Mouse (Mus musculus): ENCODE results near the gene H2-DMb1. TPM values are rescaled to one million over a fixed set of nuclear protein-coding genes. Genes with fewer than 3 reads are reported as not detected.

The H2-DMb1 gene
- polyA plus RNA-seq, 1 experiment from 2014 or later = 0.39 TPM

DNA sequence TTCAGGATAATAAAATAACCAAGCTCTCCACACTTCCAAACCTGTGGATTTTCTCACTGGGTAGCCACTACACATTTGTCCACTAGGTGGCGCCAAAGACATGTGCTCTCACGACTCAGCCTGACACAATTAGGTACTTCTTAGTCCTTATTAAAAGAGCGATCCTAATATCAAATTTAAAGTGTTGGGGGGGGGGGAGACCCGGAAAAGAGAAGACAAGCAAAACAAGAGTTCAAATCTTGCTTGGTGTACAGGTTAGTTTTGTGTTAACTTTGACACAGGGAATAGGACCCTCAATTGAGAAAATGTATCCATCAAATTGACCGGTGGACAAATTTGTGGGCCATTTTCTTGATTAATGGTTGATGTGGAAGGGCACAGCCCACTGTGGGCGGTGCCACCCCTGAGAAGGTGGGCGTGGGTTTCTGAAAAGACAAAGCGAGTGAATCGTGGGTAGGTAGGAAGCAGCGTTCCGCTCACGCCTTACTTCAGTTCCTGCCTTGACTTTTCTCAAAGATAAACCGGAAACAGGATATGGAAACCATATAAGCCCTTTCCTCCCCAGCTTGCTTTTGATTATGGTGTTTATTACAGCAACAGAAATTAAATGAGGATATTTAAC is 18.1 kb downstream of the H2-DMb1 start:
- peak; percentile 66 for DNase-seq (ENCODE audit: low spot score)
- Histone ChIP-seq H3K36me3 (no peaks in the 10 kb centered on the region), H3K27ac (replicated peaks) (no peak overlapping the region), H3K4me1 (no peaks in the 10 kb centered on the region), H3K4me3 (no peak overlapping the region), H3K9me3 (replicated peaks) (peaks cover 8% of the 10 kb centered on the region; the same call in 1 of the 2 replicates), H3K27me3 (ENCODE audit: low read depth, poor library complexity, severe bottlenecking) (no peaks in the 10 kb centered on the region)
- WGBS = 45% methylated on average over 13 of the region's 13 CpGs

GRCm38 (mm10) chr17:34172528-34172927 is 19.7 kb downstream of the H2-DMb1 start:
- DNase-seq (ENCODE audit: low spot score) = no peak
- no peaks in the 10 kb centered on the region for H3K27me3 ChIP-seq (ENCODE audit: low read depth, poor library complexity, severe bottlenecking)
- no peak overlapping the region for H3K27ac ChIP-seq (replicated peaks)
- H3K4me3 ChIP-seq = no peak overlapping the region
- no peaks in the 10 kb centered on the region for H3K4me1 ChIP-seq
- H3K9me3 ChIP-seq (replicated peaks) = peaks cover 8% of the 10 kb centered on the region; the same call in 1 of the 2 replicates
- no peaks in the 10 kb centered on the region for H3K36me3 ChIP-seq
- WGBS = 91% methylated on average over 5 of the region's 5 CpGs

DNA sequence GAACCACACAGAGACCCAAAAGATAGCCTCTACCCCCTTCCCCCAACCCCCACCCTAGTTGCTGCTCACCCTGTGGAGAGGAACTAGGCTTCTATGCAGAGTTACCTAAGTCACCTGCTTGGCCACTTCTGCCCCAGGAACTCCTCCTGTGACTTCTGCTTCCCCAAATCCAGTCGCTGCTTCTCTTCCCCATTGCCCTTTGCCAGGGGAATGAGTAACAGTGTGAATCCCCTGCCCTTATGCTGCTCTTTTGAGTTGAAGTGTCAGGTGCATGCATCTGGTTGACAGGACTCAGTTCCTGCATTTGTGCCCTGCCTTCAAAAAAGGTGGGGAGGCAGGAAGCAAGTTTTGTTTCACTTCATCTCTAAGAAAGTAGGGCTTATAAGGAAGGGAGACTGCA is 21.2 kb downstream of the H2-DMb1 start:
- DNase-seq (ENCODE audit: low spot score) = no peak
- 59% methylated on average over 1 of the region's 1 CpGs for WGBS
- Histone ChIP-seq H3K36me3 (no peaks in the 10 kb centered on the region), H3K9me3 (replicated peaks) (peaks cover 8% of the 10 kb centered on the region; the same call in 1 of the 2 replicates), H3K4me3 (no peak overlapping the region), H3K27me3 (ENCODE audit: low read depth, poor library complexity, severe bottlenecking) (no peaks in the 10 kb centered on the region), H3K27ac (replicated peaks) (no peak overlapping the region), H3K4me1 (no peaks in the 10 kb centered on the region)

DNA sequence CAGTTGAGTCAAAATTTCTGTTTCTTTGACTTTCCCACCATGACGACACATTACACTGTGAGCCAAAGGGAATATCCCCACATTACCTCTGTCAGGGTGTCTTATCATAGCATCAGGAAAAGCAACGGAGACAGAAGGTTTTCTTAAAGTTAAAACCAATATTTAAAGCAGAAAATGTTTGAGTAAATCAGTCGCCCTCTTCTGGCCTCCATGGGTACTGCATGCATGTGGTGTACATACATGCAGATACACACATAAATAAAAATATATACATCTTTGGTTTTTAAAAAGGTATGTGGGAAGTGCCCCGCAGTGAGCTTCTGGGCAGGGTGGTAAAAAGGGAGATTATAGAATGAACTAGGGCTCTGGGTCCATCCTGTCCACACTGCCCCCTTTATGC is 24.3 kb downstream of the H2-DMb1 start:
- Histone ChIP-seq H3K4me1 (no peaks in the 10 kb centered on the region), H3K9me3 (replicated peaks) (peaks cover 6% of the 10 kb centered on the region; the same call in 1 of the 2 replicates), H3K27ac (replicated peaks) (no peak overlapping the region), H3K27me3 (ENCODE audit: low read depth, poor library complexity, severe bottlenecking) (no peaks in the 10 kb centered on the region), H3K4me3 (no peak overlapping the region), H3K36me3 (no peaks in the 10 kb centered on the region)
- DNase-seq (ENCODE audit: low spot score) = no peak
- WGBS = 67% methylated on average over 4 of the region's 4 CpGs

DNA sequence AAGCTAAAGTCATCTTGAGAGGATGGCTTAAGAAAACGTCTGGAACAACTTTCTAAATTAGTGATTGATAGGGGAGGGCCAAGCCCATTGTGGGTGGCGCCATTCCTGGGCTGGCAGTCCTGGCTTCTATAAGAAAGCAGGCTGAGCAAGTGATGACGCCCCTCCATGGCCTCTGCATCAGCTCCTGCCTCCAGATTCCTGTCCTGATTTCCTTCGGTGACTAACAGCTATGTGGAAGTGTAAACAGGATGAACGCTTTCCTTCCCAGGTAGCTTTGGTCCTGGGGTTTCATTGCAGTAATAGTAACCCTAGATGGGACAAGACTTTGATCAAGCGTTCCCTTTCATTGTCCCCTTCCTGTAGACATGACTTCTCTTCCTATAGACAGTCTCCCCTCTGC is 26.1 kb downstream of the H2-DMb1 start:
- Histone ChIP-seq H3K4me3 (no peak overlapping the region), H3K36me3 (no peaks in the 10 kb centered on the region), H3K9me3 (replicated peaks) (no peaks in the 10 kb centered on the region; the same call in 1 of the 2 replicates), H3K4me1 (no peaks in the 10 kb centered on the region), H3K27me3 (ENCODE audit: low read depth, poor library complexity, severe bottlenecking) (peaks cover 11% of the 10 kb centered on the region), H3K27ac (replicated peaks) (no peak overlapping the region)
- DNase-seq (ENCODE audit: low spot score) = no peak
- 70% methylated on average over 6 of the region's 6 CpGs for WGBS

GRCm38 (mm10) chr17:34179913-34180859 is 27.3 kb downstream of the H2-DMb1 start:
- Histone ChIP-seq H3K9me3 (replicated peaks) (no peaks in the 10 kb centered on the region; the same call in 1 of the 2 replicates), H3K27me3 (ENCODE audit: low read depth, poor library complexity, severe bottlenecking) (peaks cover 23% of the 10 kb centered on the region), H3K4me3 (no peak overlapping the region), H3K36me3 (no peaks in the 10 kb centered on the region), H3K27ac (replicated peaks) (no peak overlapping the region), H3K4me1 (no peaks in the 10 kb centered on the region)
- DNase-seq (ENCODE audit: low spot score) = no peak
- 78% methylated on average over 13 of the region's 13 CpGs for WGBS

DNA sequence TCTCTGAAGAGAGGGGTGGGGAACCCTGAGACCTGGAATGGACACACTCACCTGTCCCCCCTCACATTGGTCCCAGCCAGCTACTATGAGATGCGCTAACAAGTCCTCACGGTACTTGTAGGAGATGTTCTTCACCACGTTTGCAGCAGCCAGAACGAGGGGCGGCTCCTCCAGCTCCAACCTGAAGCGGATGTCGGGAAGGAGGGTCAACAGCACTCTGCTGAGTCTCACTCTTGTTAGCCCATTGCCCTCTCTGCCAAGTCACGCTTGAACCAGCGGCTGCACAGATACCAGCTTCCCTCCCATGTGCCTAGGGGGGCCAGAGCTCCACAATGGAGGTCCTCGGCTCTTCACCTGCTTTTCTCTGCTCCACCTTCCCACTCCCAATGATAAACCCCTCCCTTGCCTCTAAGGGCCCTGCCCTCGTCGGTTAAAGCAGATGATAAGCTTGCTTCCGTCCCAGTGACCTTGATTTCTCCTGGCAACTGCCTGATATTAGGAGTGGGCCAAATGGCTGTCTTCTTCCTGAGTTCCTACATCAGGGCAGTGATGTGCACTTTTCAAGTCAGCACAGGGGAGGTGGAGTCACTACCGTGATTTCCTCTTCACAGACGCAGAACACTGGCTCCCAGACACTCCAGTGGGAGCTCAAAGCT is 30.8 kb downstream of the H2-DMb1 start:
- Histone ChIP-seq H3K4me3 (no peak overlapping the region), H3K4me1 (peaks cover 20% of the 10 kb centered on the region), H3K27ac (replicated peaks) (no peak overlapping the region), H3K27me3 (ENCODE audit: low read depth, poor library complexity, severe bottlenecking) (peaks cover 57% of the 10 kb centered on the region), H3K9me3 (replicated peaks) (no peaks in the 10 kb centered on the region), H3K36me3 (no peaks in the 10 kb centered on the region)
- WGBS = 77% methylated on average over 15 of the region's 15 CpGs
- no peak for DNase-seq (ENCODE audit: low spot score)

DNA sequence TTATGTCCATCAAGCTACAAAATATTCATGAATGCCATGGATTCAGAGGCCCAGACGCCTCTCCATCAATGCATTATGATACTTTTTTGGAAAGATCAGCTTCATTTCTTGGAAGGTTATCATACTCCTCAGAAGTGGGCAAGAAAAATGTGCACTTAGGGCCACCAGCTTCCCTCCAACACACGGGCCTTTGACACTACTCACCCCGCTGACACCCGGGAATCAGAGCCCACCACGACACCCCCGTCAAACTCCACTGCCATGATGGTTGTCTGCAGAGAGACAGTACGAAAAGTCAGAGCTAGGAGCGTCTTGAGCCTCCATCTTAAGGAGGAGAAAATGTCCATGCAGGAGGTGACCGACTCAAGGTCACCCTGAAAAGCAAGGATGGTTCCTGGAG is 32.7 kb downstream of the H2-DMb1 start:
- Histone ChIP-seq H3K4me3 (no peak overlapping the region), H3K4me1 (peaks cover 20% of the 10 kb centered on the region), H3K36me3 (no peaks in the 10 kb centered on the region), H3K9me3 (replicated peaks) (no peaks in the 10 kb centered on the region), H3K27ac (replicated peaks) (no peak overlapping the region), H3K27me3 (ENCODE audit: low read depth, poor library complexity, severe bottlenecking) (peaks cover 76% of the 10 kb centered on the region)
- WGBS = 86% methylated on average over 9 of the region's 9 CpGs
- no peak for DNase-seq (ENCODE audit: low spot score)

DNA sequence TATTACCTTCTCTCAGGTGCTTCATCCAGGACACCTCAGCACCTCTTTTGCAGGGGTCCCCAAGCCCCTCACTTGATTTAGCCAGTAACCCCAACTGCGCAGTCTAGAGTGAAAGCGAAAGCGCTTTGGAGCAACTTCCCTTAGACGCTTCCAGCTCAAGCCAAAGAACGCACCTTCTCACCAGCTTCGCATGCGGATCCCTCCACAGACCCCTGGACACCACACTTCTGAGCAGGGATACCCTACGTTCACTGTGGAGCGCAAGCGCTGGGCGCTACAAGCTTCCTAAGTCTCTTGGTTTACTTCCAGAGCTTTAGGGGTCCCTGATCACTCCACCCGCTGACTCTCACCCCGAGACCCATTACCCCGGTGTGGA is 34.0 kb downstream of the H2-DMb1 start:
- H3K4me1 ChIP-seq = peaks cover 20% of the 10 kb centered on the region
- H3K9me3 ChIP-seq (replicated peaks) = no peaks in the 10 kb centered on the region
- peak overlapping the region; percentile 52 for H3K4me3 ChIP-seq
- no peak for DNase-seq (ENCODE audit: low spot score)
- WGBS = 3% methylated on average over 14 of the region's 14 CpGs
- H3K27ac ChIP-seq (replicated peaks) = no peak overlapping the region
- no peaks in the 10 kb centered on the region for H3K36me3 ChIP-seq
- H3K27me3 ChIP-seq (ENCODE audit: low read depth, poor library complexity, severe bottlenecking) = peaks cover 89% of the 10 kb centered on the region

DNA sequence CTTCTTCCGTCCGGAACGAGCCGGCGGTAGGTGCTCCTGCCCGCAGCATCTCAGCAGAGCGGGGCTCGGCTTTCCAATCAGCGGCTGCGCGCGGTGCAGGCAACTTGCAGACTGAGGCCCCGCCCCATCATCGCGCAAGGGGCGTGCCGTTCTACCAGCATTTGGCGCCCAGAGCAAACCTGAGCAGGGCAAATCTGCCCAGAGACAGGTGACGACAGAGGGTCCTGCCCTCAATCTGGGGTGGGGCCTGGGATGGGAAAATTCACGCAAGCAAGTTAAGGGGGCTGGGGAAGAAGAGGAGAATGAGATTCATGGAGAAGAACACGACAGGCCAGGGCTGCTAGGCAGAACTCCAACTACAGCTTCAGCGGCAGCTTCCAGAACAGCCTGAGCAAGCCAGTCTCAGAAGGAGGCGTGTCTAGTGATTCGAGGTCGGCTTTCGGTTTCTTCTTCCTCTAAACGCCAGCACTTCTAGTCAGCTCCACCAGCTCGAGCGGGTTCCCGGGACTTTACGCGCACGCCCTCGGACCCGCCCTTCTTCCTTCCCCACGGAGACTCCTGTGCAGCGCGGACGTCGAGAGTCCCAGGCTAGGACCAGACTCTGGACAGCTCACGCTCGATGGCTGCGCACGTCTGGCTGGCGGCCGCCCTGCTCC is 34.5 kb downstream of the H2-DMb1 start, which contains the start of the genes Tap1 and Psmb9:
Tap1 (plus strand) TSS at position 293 of the 656 bp plus-strand sequence.
Psmb9 (minus strand) TSS at position 504 of the 656 bp plus-strand sequence.
- Histone ChIP-seq H3K9me3 (replicated peaks) (no peaks in the 10 kb centered on the region), H3K4me1 (peaks cover 20% of the 10 kb centered on the region), H3K27ac (replicated peaks) (no peak within 1 kb of the TSS), H3K36me3 (no peaks in the 10 kb centered on the region), H3K4me3 (peak within 1 kb of the TSS; percentile 52), H3K27me3 (ENCODE audit: low read depth, poor library complexity, severe bottlenecking) (peaks cover 94% of the 10 kb centered on the region)
- under 1% methylated on average over 46 of the region's 46 CpGs for WGBS
- DNase-seq (ENCODE audit: low spot score) = peak; percentile 87

GRCm38 (mm10) chr17:34188010-34188409 is 35.1 kb downstream of the H2-DMb1 start:
- peaks cover 99% of the 10 kb centered on the region for H3K27me3 ChIP-seq (ENCODE audit: low read depth, poor library complexity, severe bottlenecking)
- H3K9me3 ChIP-seq (replicated peaks) = no peaks in the 10 kb centered on the region
- DNase-seq (ENCODE audit: low spot score) = peak; percentile 34
- H3K4me3 ChIP-seq = peak overlapping the region; percentile 52
- H3K36me3 ChIP-seq = no peaks in the 10 kb centered on the region
- H3K4me1 ChIP-seq = peaks cover 20% of the 10 kb centered on the region
- no peak overlapping the region for H3K27ac ChIP-seq (replicated peaks)
- WGBS = 3% methylated on average over 20 of the region's 20 CpGs

- Histone ChIP-seq H3K27ac (replicated peaks) (no peak overlapping the region), H3K27me3 (ENCODE audit: low read depth, poor library complexity, severe bottlenecking) (peaks cover 99% of the 10 kb centered on the region), H3K4me3 (no peak overlapping the region), H3K36me3 (no peaks in the 10 kb centered on the region), H3K4me1 (peaks cover 20% of the 10 kb centered on the region), H3K9me3 (replicated peaks) (no peaks in the 10 kb centered on the region)
- no peak for DNase-seq (ENCODE audit: low spot score)
- WGBS = 72% methylated on average over 6 of the region's 6 CpGs
Measured at GRCm38 (mm10) chr17:34188986-34189385, 36.1 kb downstream of the H2-DMb1 start.
